Mouse (Mus musculus) neural tube, embryonic 14.5 days (tissue): ENCODE results near the gene Gtpbp1. TPM values are rescaled to one million over a fixed set of nuclear protein-coding genes. Genes with fewer than 3 reads are reported as not detected.

ENCODE experiments used
- ATAC-seq: fragments of 200-750 bp; cut with Nextera tagmentation; 2 replicates; pipeline ENCODE4 v1.8.0; 2017; ENCODE audit warnings: low read depth, mild to moderate bottlenecking, moderate TSS enrichment, moderate library complexity
- H3K27ac ChIP-seq: fragments of 300-500 bp; sonication (generic); 2 replicates; pipeline ENCODE4 v1.5.1; 2014; ENCODE audit warnings: low read depth, mild to moderate bottlenecking, control low read depth, low read length, moderate library complexity, mixed read lengths
- H3K27me3 ChIP-seq: fragments of 300-500 bp; sonication (generic); 2 replicates; pipeline ENCODE4 v1.6.1; 2014; ENCODE audit warnings: low read length; ENCODE audit not compliant: control insufficient read depth, insufficient read depth
- H3K36me3 ChIP-seq: fragments of 300-500 bp; sonication (generic); 2 replicates; pipeline ENCODE4 v1.6.1; 2014; ENCODE audit warnings: low read length, mixed read lengths; ENCODE audit not compliant: control insufficient read depth, insufficient read depth
- H3K4me1 ChIP-seq: fragments of 300-500 bp; sonication (generic); 2 replicates; pipeline ENCODE4 v1.6.1; 2014; ENCODE audit warnings: low read length; ENCODE audit not compliant: control insufficient read depth, insufficient read depth
- H3K4me2 ChIP-seq: fragments of 300-500 bp; sonication (generic); 2 replicates; pipeline ENCODE4 v1.6.1; 2014; ENCODE audit warnings: mild to moderate bottlenecking, low read depth, low read length, control low read depth
- H3K4me3 ChIP-seq: fragments of 300-500 bp; sonication (generic); 2 replicates; pipeline ENCODE4 v1.5.1; 2014; ENCODE audit warnings: low read depth, low read length, control low read depth, mixed read lengths
- H3K9ac ChIP-seq: fragments of 300-500 bp; sonication (generic); replicated peaks from 2 replicates; pipeline ENCODE4 v1.6.1; 2014; ENCODE audit warnings: low read depth, mild to moderate bottlenecking, control low read depth, low read length, mixed read lengths
- H3K9me3 ChIP-seq: fragments of 300-500 bp; sonication (generic); 2 replicates; pipeline ENCODE4 v1.6.1; 2016; ENCODE audit warnings: low read length; ENCODE audit not compliant: control insufficient read depth
- WGBS: fragments of 180-500 bp; shearing (Covaris S2); extraction: QIAGEN DNeasy Blood & Tissue Kit; methylation state at CpG from one replicate; pipeline ENCODE4 v1.1.7; 2014; 5-methylcytosine and 5-hydroxymethylcytosine counted together
- polyA plus RNA-seq: library from polyadenylated mRNA; unstranded; fragments of >200 nt; fragmentation: Nextera tagmentation; extraction: Ambion mirVana; gene quantifications from 2 replicates; pipeline ENCODE4 v1.2.1, GENCODE M21; 2014

The Gtpbp1 gene
- polyA plus RNA-seq, 1 experiment from 2014 or later = 37.5 TPM

DNA sequence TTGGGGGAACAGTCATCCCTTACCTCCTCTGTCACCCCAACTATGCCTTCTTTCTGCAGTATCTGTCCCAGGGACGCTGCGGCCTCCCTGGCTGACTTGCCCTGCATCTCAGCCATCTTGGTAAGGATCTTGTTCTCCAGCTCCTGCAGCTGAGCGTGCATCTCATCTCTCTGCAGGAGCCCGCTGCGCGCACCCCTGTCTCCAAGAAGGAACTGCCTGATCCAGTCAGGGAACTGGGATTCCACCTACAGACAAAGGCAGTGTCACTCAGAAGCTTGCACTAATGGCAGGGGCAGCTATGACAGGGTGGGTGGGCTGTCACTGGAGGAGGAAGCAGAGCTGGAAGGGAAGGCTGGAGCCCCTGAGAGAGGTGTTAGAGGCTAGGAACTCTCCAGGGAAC lies 37.2 kb downstream of the Gtpbp1 start:
- WGBS = 91% methylated on average over 6 of the region's 6 CpGs
- H3K27me3 ChIP-seq = no peaks in the 10 kb centered on the region
- no peaks in the 10 kb centered on the region for H3K4me1 ChIP-seq
- no peaks in the 10 kb centered on the region for H3K9me3 ChIP-seq
- peaks cover 78% of the 10 kb centered on the region for H3K36me3 ChIP-seq
- no peak overlapping the region for H3K9ac ChIP-seq
- no peak for ATAC-seq
- no peak overlapping the region for H3K4me3 ChIP-seq
- H3K4me2 ChIP-seq = no peak overlapping the region
- H3K27ac ChIP-seq = no peak overlapping the region

DNA sequence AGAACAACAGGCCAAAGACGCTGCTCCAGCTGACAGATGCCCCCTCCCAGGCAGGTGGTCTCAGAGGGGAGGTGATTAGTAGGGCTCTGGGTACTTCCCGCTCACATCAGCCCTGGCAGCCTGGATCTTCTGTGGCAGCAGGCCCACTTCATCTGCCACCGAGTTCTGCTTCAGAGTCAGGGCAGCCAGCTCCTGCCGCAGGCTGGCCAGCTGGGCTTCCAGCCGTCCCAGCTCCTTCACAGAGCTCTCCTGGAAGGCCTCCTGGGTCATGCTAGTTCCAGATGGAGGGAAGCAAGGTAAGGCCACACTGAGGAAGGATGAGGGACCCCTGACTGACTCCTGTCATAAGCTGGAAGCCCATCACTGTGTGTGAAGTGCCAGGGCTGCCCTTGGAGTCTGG lies 37.7 kb downstream of the Gtpbp1 start:
- no peaks in the 10 kb centered on the region for H3K4me1 ChIP-seq
- no peak for ATAC-seq
- H3K4me2 ChIP-seq = no peak overlapping the region
- H3K9ac ChIP-seq = no peak overlapping the region
- 63% methylated on average over 5 of the region's 5 CpGs for WGBS
- H3K9me3 ChIP-seq = no peaks in the 10 kb centered on the region
- no peaks in the 10 kb centered on the region for H3K27me3 ChIP-seq
- peaks cover 81% of the 10 kb centered on the region for H3K36me3 ChIP-seq
- no peak overlapping the region for H3K4me3 ChIP-seq
- no peak overlapping the region for H3K27ac ChIP-seq

DNA sequence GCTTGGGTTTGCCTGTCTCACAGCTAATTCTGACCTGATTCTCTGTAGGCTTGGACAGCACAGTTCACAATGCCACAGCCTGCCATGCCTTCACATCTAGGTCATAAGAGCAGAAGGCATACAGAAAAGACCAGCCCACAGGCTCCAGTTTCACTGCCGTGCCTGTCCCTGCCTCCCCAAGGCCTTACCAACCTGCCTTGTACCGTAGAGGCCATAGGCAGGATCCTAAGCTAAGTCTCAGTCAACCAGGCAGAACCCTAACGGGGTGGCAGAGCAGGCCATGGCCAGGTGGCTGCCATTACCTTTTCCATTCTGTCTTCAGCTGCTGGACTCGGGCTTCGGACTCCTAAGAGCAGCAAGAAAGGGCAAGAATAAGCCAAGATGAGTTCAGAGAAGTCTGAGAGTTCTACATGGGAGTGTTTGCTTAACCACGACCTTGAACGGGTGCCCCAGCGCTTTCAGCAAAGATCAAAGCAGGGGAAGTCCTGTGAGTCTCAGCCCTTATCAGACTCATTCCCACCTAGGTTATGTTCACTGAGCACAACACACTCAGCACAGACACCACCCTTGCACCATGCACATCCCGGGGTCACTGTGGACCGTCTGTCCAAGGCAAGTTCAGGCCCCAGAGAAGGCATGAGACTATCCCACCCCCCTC lies 38.2 kb downstream of the Gtpbp1 start:
- Histone ChIP-seq H3K9ac (no peak overlapping the region), H3K27ac (no peak overlapping the region), H3K4me2 (no peak overlapping the region), H3K36me3 (peaks cover 85% of the 10 kb centered on the region), H3K9me3 (no peaks in the 10 kb centered on the region), H3K4me3 (no peak overlapping the region), H3K4me1 (no peaks in the 10 kb centered on the region), H3K27me3 (no peaks in the 10 kb centered on the region)
- no peak for ATAC-seq
- 93% methylated on average over 10 of the region's 10 CpGs for WGBS

DNA sequence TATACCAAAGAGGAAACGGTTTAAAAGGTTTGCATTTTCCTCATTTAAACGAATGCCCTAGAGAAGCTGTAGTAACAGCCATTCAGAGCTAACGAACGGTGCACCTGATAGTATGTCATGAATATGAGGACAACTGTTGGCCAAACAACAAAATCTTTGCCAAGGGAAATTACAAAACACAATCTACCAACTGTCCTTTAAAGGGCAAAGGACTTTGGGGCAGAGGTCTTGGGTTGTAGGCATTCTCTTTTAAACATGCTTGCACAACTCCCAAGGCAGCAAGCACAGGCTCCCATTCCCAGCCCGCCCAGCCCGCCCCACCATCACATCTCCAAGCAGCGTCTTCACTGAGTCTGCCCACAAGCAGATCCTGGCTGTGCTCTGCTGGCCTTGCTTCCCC lies 40.9 kb downstream of the Gtpbp1 start:
- WGBS = 78% methylated on average over 7 of the region's 7 CpGs
- Histone ChIP-seq H3K27me3 (no peaks in the 10 kb centered on the region), H3K4me3 (no peak overlapping the region), H3K4me2 (no peak overlapping the region), H3K36me3 (peaks cover 78% of the 10 kb centered on the region), H3K4me1 (no peaks in the 10 kb centered on the region), H3K27ac (no peak overlapping the region), H3K9ac (no peak overlapping the region), H3K9me3 (no peaks in the 10 kb centered on the region)
- ATAC-seq = no peak

DNA sequence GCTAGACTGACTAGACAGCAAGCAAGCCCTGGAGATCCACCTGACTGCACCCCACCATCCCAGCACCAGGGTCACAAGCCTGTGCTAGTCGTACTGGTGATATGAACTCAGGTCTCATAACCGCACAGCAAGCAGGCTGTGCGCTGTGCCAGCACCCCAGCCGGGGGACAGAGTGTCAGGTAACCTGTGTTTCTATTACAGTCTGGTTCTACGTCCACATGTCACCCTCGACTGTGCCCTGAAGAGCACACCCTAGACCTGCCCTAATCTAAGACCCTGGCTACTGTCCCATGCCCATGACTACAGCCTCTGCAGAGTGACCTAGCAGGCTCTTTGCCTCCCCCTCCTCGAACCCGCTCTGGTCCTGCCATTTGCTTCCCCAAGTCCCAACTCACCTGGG lies 42.5 kb downstream of the Gtpbp1 start:
- ATAC-seq = no peak
- no peaks in the 10 kb centered on the region for H3K27me3 ChIP-seq
- no peak overlapping the region for H3K4me2 ChIP-seq
- H3K9ac ChIP-seq = no peak overlapping the region
- no peak overlapping the region for H3K27ac ChIP-seq
- H3K4me1 ChIP-seq = no peaks in the 10 kb centered on the region
- H3K9me3 ChIP-seq = no peaks in the 10 kb centered on the region
- 94% methylated on average over 8 of the region's 8 CpGs for WGBS
- H3K4me3 ChIP-seq = no peak overlapping the region
- peaks cover 79% of the 10 kb centered on the region for H3K36me3 ChIP-seq

DNA sequence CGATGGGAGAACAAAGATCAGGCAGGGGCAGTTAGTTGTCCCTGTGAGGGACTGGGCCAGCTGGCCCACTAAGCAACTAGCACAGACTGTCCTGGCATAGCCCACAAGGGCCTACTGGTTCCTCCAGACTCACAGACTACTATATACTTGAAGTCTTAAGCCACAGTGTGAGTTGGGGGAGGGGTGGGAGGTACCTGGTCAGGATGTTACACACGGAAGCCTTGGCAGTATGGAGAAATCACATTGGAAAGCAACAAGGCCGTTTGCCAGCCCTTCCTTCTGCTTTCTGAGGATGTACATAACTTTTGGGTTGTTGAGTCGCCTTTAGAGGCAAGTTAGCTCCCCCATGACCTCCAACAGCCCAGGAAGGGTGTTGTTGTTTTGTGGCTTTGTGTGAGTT lies 43.0 kb downstream of the Gtpbp1 start:
- no peak overlapping the region for H3K27ac ChIP-seq
- no peaks in the 10 kb centered on the region for H3K9me3 ChIP-seq
- no peaks in the 10 kb centered on the region for H3K4me1 ChIP-seq
- peaks cover 80% of the 10 kb centered on the region for H3K36me3 ChIP-seq
- H3K4me3 ChIP-seq = no peak overlapping the region
- no peak overlapping the region for H3K4me2 ChIP-seq
- no peak for ATAC-seq
- 79% methylated on average over 4 of the region's 4 CpGs for WGBS
- H3K9ac ChIP-seq = no peak overlapping the region
- no peaks in the 10 kb centered on the region for H3K27me3 ChIP-seq

DNA sequence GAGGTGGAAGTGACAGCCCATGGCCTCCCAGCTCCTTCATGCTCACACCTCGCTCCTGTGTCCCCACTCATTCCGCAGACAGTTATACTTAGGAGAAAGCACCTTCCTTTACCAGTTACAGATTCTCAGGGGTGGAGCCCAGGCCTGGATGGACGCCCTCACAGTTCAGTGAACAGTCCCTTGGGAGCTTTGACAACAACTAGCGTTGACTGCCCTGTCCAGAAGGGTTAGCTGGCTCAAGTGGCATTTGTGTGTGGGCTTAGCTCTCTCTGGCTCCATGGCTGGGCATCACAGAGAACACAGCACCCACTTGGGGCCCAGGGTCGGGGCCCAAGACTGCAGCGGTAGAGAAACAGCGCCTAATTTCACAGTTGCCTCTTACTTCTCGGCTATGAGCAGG lies 43.7 kb downstream of the Gtpbp1 start:
- Histone ChIP-seq H3K4me1 (no peaks in the 10 kb centered on the region), H3K4me3 (no peak overlapping the region), H3K9me3 (no peaks in the 10 kb centered on the region), H3K36me3 (peaks cover 78% of the 10 kb centered on the region), H3K27me3 (no peaks in the 10 kb centered on the region), H3K27ac (no peak overlapping the region), H3K4me2 (no peak overlapping the region), H3K9ac (no peak overlapping the region)
- 83% methylated on average over 8 of the region's 8 CpGs for WGBS
- no peak for ATAC-seq

DNA sequence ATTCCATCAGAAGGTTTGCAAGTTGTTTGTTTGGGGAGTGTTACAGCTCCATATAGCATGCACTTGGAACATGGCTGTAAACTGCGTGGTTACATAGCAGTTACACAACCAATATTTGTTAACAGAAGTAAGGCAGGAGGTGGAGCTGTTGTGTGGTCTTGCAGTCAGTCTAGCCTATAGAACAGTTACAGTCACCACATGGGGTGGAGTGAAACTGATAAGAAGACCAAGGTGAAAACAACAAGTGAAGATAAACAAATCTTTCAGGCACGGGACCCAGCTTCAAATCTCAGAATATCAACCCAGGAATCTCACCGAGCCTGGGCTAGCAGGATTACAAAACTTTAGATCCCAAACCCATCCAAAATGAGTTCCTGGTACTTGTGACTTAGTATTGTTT lies 50.1 kb downstream of the Gtpbp1 start:
- peaks cover 28% of the 10 kb centered on the region for H3K36me3 ChIP-seq
- no peak for ATAC-seq
- no peak overlapping the region for H3K9ac ChIP-seq
- peak overlapping the region; percentile 95; the same call in 1 of the 2 replicates for H3K4me3 ChIP-seq
- WGBS = 88% methylated on average over 3 of the region's 3 CpGs
- H3K27me3 ChIP-seq = no peaks in the 10 kb centered on the region
- H3K4me1 ChIP-seq = peaks cover 13% of the 10 kb centered on the region
- H3K9me3 ChIP-seq = no peaks in the 10 kb centered on the region
- no peak overlapping the region for H3K27ac ChIP-seq
- peak overlapping the region; percentile 86 for H3K4me2 ChIP-seq

DNA sequence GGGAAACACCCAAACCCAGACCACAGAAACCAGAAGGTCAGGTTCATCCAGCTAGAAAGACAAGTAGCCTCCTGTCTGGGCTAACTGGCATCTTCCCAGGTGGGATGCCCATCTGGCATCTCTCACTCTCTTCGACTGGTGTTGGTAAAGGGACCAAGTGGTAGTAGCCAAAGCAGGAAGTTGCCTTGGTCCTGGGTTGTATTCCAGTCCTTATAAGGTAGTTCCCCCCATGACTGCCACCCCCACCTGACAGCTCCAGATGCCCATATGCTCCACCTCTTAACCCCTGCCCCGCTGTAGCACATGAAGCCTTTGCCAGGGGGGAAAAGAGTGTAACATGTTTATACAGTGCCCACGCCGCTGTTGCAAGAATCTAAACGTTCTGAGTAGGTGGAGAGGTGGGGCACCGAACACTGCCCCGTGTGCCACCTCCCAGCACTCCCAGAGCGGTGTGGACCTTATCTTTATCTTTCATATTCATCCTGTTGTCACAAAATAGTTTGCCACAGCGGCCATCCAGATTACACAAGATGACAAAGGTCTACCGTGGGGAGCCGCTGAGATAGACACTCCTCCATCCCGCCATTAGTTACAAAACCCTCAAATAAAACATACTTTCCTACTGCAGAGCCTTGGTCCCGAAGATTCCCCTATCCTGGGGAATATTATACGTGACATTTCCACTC lies 50.7 kb downstream of the Gtpbp1 start:
- Histone ChIP-seq H3K9ac (peak overlapping the region; percentile 91), H3K4me3 (peak overlapping the region; percentile 95), H3K4me2 (peak overlapping the region; percentile 86), H3K4me1 (peaks cover 13% of the 10 kb centered on the region), H3K9me3 (no peaks in the 10 kb centered on the region), H3K36me3 (peaks cover 28% of the 10 kb centered on the region), H3K27me3 (no peaks in the 10 kb centered on the region), H3K27ac (no peak overlapping the region)
- 33% methylated on average over 14 of the region's 14 CpGs for WGBS
- ATAC-seq = no peak
